Mouse (Mus musculus) kidney, adult 2 months (tissue): ENCODE results near the gene Mterf1a.
"Not testable (repeated sequence)": the region's sequence is repeated elsewhere in the genome, so short reads cannot be mapped to it uniquely, and the experiment has no call there.

Experiments
- CTCF ChIP-seq: fragments of 200-500 bp; conservative IDR thresholded peaks from 2 replicates; pipeline ENCODE4 v1.5.1; 2011; ENCODE audit warnings: low read depth, mild to moderate bottlenecking, control low read depth, low read length, moderate library complexity, mixed read lengths; ENCODE audit not compliant: insufficient read depth, insufficient read length
- POLR2A ChIP-seq: fragments of 200-500 bp; IDR thresholded peaks from one replicate; pipeline ENCODE4 v1.6.1; 2011; ENCODE audit warnings: low read depth, low read length, control low read depth

DNA sequence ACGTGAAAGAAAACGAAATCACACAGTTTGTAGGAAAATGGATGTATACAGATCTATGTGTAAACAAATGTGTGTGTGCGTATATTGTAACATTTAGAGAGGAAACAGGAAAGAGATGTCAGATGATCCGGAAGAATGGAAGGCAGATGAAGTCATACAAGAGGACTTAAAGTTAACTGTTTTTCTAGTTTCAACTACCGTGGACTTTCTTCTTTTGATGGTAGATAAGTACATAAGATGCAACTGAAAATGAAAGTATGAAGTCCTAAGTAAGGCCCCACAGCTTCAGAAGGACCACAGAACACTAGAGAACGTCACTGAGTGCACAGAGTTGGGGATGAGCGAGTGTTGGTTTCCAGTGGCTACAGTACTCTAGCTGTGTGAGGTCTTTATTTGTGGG is 6.9 kb downstream of the Mterf1a start:
- TF ChIP-seq POLR2A, CTCF: not testable (repeated sequence)
